Mouse (Mus musculus): ENCODE data around the gene Rnf216. TPM values are rescaled to one million over a fixed set of nuclear protein-coding genes. Genes with fewer than 3 reads are reported as not detected.
A peak's percentile ranks its signal among the peaks of the same experiment; 100 is the strongest.

Gene Rnf216
- polyA plus RNA-seq, 1 experiment = 28.5 TPM

- Histone ChIP-seq H3K4me3 (replicated peaks; ENCODE audit: control insufficient read depth, low read depth, low read length) (no peak overlapping the region), H3K4me1 (ENCODE audit: control insufficient read depth, insufficient read depth, low read length) (peaks cover 9% of the 10 kb centered on the region), H3K27ac (ENCODE audit: control insufficient read depth, insufficient read depth, low read depth, low read length, poor library complexity) (no peak overlapping the region)
- 94% methylated on average over 3 of the region's 3 CpGs for WGBS
- TF ChIP-seq POLR2A (IDR thresholded peaks at IDR 0.05; ENCODE audit: borderline replicate concordance, control insufficient read depth, low read depth, low read length) (no peak), CTCF (IDR thresholded peaks at IDR 0.05; ENCODE audit: control insufficient read depth, insufficient read depth, low read length) (no peak)
Observed at GRCm38 (mm10) chr5:143062251-143062650, 50.5 kb downstream of the Rnf216 start.

- Histone ChIP-seq H3K27ac (ENCODE audit: control insufficient read depth, insufficient read depth, low read depth, low read length, poor library complexity) (no peak overlapping the region), H3K4me1 (ENCODE audit: control insufficient read depth, insufficient read depth, low read length) (peaks cover 9% of the 10 kb centered on the region), H3K4me3 (replicated peaks; ENCODE audit: control insufficient read depth, low read depth, low read length) (no peak overlapping the region)
- WGBS = 78% methylated on average over 3 of the region's 3 CpGs
- TF ChIP-seq POLR2A (IDR thresholded peaks at IDR 0.05; ENCODE audit: borderline replicate concordance, control insufficient read depth, low read depth, low read length) (no peak), CTCF (IDR thresholded peaks at IDR 0.05; ENCODE audit: control insufficient read depth, insufficient read depth, low read length) (no peak)
Observed at GRCm38 (mm10) chr5:143061511-143061910, 51.3 kb downstream of the Rnf216 start.

GRCm38 (mm10) chr5:143060774-143061385, 51.9 kb downstream of the Rnf216 start:
- Histone ChIP-seq H3K4me3 (replicated peaks; ENCODE audit: control insufficient read depth, low read depth, low read length) (no peak overlapping the region), H3K4me1 (ENCODE audit: control insufficient read depth, insufficient read depth, low read length) (peaks cover 11% of the 10 kb centered on the region), H3K27ac (ENCODE audit: control insufficient read depth, insufficient read depth, low read depth, low read length, poor library complexity) (no peak overlapping the region)
- TF ChIP-seq CTCF (IDR thresholded peaks at IDR 0.05; ENCODE audit: control insufficient read depth, insufficient read depth, low read length) (no peak), POLR2A (IDR thresholded peaks at IDR 0.05; ENCODE audit: borderline replicate concordance, control insufficient read depth, low read depth, low read length) (no peak)
- WGBS = 44% methylated on average over 2 of the region's 2 CpGs

GRCm38 (mm10) chr5:143059958-143060357, 52.8 kb downstream of the Rnf216 start:
- 88% methylated on average over 1 of the region's 1 CpGs for WGBS
- TF ChIP-seq POLR2A (IDR thresholded peaks at IDR 0.05; ENCODE audit: borderline replicate concordance, control insufficient read depth, low read depth, low read length) (no peak), CTCF (IDR thresholded peaks at IDR 0.05; ENCODE audit: control insufficient read depth, insufficient read depth, low read length) (no peak)
- Histone ChIP-seq H3K4me1 (ENCODE audit: control insufficient read depth, insufficient read depth, low read length) (peaks cover 14% of the 10 kb centered on the region), H3K4me3 (replicated peaks; ENCODE audit: control insufficient read depth, low read depth, low read length) (no peak overlapping the region), H3K27ac (ENCODE audit: control insufficient read depth, insufficient read depth, low read depth, low read length, poor library complexity) (peak overlapping the region; percentile 36; the same call in 1 of the 2 replicates)

- H3K4me3 ChIP-seq (replicated peaks; ENCODE audit: control insufficient read depth, low read depth, low read length) = no peak overlapping the region
- peak overlapping the region; percentile 79 for H3K27ac ChIP-seq (ENCODE audit: control insufficient read depth, insufficient read depth, low read depth, low read length, poor library complexity)
- TF ChIP-seq CTCF (IDR thresholded peaks at IDR 0.05; ENCODE audit: control insufficient read depth, insufficient read depth, low read length) (no peak), POLR2A (IDR thresholded peaks at IDR 0.05; ENCODE audit: borderline replicate concordance, control insufficient read depth, low read depth, low read length) (no peak)
Observed at GRCm38 (mm10) chr5:143059182-143059581, 53.6 kb downstream of the Rnf216 start.

GRCm38 (mm10) chr5:143058675-143059074, 54.1 kb downstream of the Rnf216 start:
- H3K4me3 ChIP-seq (replicated peaks; ENCODE audit: control insufficient read depth, low read depth, low read length) = no peak overlapping the region

More at GRCm38 (mm10) chr5:143059182-143059581, 53.6 kb downstream of the Rnf216 start:
- peaks cover 17% of the 10 kb centered on the region for H3K4me1 ChIP-seq (ENCODE audit: control insufficient read depth, insufficient read depth, low read length)

GRCm38 (mm10) chr5:143058208-143058607, 54.6 kb downstream of the Rnf216 start:
- peaks cover 19% of the 10 kb centered on the region for H3K4me1 ChIP-seq (ENCODE audit: control insufficient read depth, insufficient read depth, low read length)
- H3K4me3 ChIP-seq (replicated peaks; ENCODE audit: control insufficient read depth, low read depth, low read length) = no peak overlapping the region
- TF ChIP-seq POLR2A (IDR thresholded peaks at IDR 0.05; ENCODE audit: borderline replicate concordance, control insufficient read depth, low read depth, low read length) (no peak), CTCF (IDR thresholded peaks at IDR 0.05; ENCODE audit: control insufficient read depth, insufficient read depth, low read length) (no peak)
- peak overlapping the region; percentile 92 for H3K27ac ChIP-seq (ENCODE audit: control insufficient read depth, insufficient read depth, low read depth, low read length, poor library complexity)
- WGBS = 14% methylated on average over 2 of the region's 2 CpGs

More at GRCm38 (mm10) chr5:143058675-143059074, 54.1 kb downstream of the Rnf216 start:
- peak overlapping the region; percentile 92 for H3K27ac ChIP-seq (ENCODE audit: control insufficient read depth, insufficient read depth, low read depth, low read length, poor library complexity)
- H3K4me1 ChIP-seq (ENCODE audit: control insufficient read depth, insufficient read depth, low read length) = peaks cover 17% of the 10 kb centered on the region
- TF ChIP-seq POLR2A (IDR thresholded peaks at IDR 0.05; ENCODE audit: borderline replicate concordance, control insufficient read depth, low read depth, low read length) (no peak), CTCF (IDR thresholded peaks at IDR 0.05; ENCODE audit: control insufficient read depth, insufficient read depth, low read length) (no peak)

- Histone ChIP-seq H3K4me1 (ENCODE audit: control insufficient read depth, insufficient read depth, low read length) (peaks cover 19% of the 10 kb centered on the region), H3K4me3 (replicated peaks; ENCODE audit: control insufficient read depth, low read depth, low read length) (no peak overlapping the region), H3K27ac (ENCODE audit: control insufficient read depth, insufficient read depth, low read depth, low read length, poor library complexity) (peak overlapping the region; percentile 92)
- WGBS = 62% methylated on average over 1 of the region's 1 CpGs
- TF ChIP-seq CTCF (IDR thresholded peaks at IDR 0.05; ENCODE audit: control insufficient read depth, insufficient read depth, low read length) (no peak), POLR2A (IDR thresholded peaks at IDR 0.05; ENCODE audit: borderline replicate concordance, control insufficient read depth, low read depth, low read length) (no peak)
Observed at GRCm38 (mm10) chr5:143057753-143058152, 55.0 kb downstream of the Rnf216 start.
